Mouse (Mus musculus) ES-E14 (cell line): ENCODE data around the gene Rplp2. TPM values are rescaled to one million over a fixed set of nuclear protein-coding genes. Genes with fewer than 3 reads are reported as not detected.

ENCODE experiments used
- DNase-seq: peaks from one replicate; pipeline ENCODE4 v3.0.0-alpha.2; 2013; ENCODE audit warnings: low read depth, low spot score
- H3K27ac ChIP-seq: 2 replicates; pipeline ENCODE4 v1.5.1; 2012; ENCODE audit warnings: low read depth, mild to moderate bottlenecking, low read length, moderate library complexity, mixed read lengths; ENCODE audit not compliant: poor library complexity, insufficient read depth, severe bottlenecking
- H3K36me3 ChIP-seq: 2 replicates; pipeline ENCODE4 v1.6.1; 2012; ENCODE audit warnings: mild to moderate bottlenecking, low read length, moderate library complexity, mixed read lengths; ENCODE audit not compliant: control insufficient read depth, poor library complexity, insufficient read depth, severe bottlenecking
- H3K4me1 ChIP-seq, 2 experiments: fragments of 150-350 bp in 1 of 2; sonication (generic) in 1 of 2; 2 replicates each; pipeline ENCODE4 v1.6.1; 2012; ENCODE audit warnings: low read length in 2 of 2, mild to moderate bottlenecking in 1 of 2, mixed read lengths in 1 of 2; ENCODE audit not compliant: control insufficient read depth in 2 of 2, insufficient read depth in 2 of 2, poor library complexity in 1 of 2
- H3K4me3 ChIP-seq, 2 experiments: fragments of 150-350 bp in 1 of 2; sonication (generic) in 1 of 2; 2 replicates each; pipeline ENCODE4 v1.5.1; 2012; ENCODE audit warnings: low read length in 2 of 2, low read depth in 1 of 2, mild to moderate bottlenecking in 1 of 2, mixed read lengths in 1 of 2; ENCODE audit not compliant: insufficient read depth in 1 of 2, poor library complexity in 1 of 2, severe bottlenecking in 1 of 2
- H3K9ac ChIP-seq: 2 replicates; pipeline ENCODE4 v1.6.1; 2012; ENCODE audit warnings: low read depth, mild to moderate bottlenecking, low read length, mixed read lengths; ENCODE audit not compliant: poor library complexity, insufficient read depth, severe bottlenecking
- H3K9me3 ChIP-seq: fragments of 150-350 bp; sonication (generic); 2 replicates; pipeline ENCODE4 v1.6.1; 2012; ENCODE audit warnings: low read depth, mild to moderate bottlenecking, low read length; ENCODE audit not compliant: control insufficient read depth, insufficient read depth
- CHD2 ChIP-seq: IDR thresholded peaks from 2 replicates; pipeline ENCODE4 v1.6.1; 2014; ENCODE audit warnings: mild to moderate bottlenecking, low read depth, low read length, inconsistent platforms
- HCFC1 ChIP-seq: IDR thresholded peaks from 2 replicates; pipeline ENCODE4 v1.6.1; 2012; ENCODE audit warnings: low read length, inconsistent platforms, borderline replicate concordance; ENCODE audit not compliant: insufficient read depth
- MAFK ChIP-seq: IDR thresholded peaks from 2 replicates; pipeline ENCODE4 v1.6.1; 2014; ENCODE audit warnings: mild to moderate bottlenecking, low read depth, low read length, inconsistent platforms; ENCODE audit not compliant: insufficient read depth
- ZC3H11A ChIP-seq: IDR thresholded peaks from 2 replicates; pipeline ENCODE4 v1.6.1; 2012; ENCODE audit warnings: low read depth, mild to moderate bottlenecking, inconsistent platforms, low read length, borderline replicate concordance
- ZNF384 ChIP-seq: IDR thresholded peaks from 2 replicates; pipeline ENCODE4 v1.6.1; 2012; ENCODE audit warnings: low read depth, low read length, inconsistent platforms
- in situ Hi-C, 2 experiments: fragments of 600-800 bp; cut with MboI; formaldehyde crosslinking; loops; one replicate each; pipeline ENCODE4 v1.15.1; 2025; ENCODE audit warnings: low sequenced_read_pairs in 2 of 2, inconsistent platforms in 1 of 2; ENCODE audit not compliant: unreplicated experiment in 2 of 2
- total RNA-seq: library from RNA; depleted of rRNA; stranded (reverse); fragments of 300-350 nt; gene quantifications from 2 replicates; pipeline ENCODE4 v1.2.3, GENCODE M21; 2012

The Rplp2 gene
- total RNA-seq, 1 experiment = 3,085 TPM

DNA sequence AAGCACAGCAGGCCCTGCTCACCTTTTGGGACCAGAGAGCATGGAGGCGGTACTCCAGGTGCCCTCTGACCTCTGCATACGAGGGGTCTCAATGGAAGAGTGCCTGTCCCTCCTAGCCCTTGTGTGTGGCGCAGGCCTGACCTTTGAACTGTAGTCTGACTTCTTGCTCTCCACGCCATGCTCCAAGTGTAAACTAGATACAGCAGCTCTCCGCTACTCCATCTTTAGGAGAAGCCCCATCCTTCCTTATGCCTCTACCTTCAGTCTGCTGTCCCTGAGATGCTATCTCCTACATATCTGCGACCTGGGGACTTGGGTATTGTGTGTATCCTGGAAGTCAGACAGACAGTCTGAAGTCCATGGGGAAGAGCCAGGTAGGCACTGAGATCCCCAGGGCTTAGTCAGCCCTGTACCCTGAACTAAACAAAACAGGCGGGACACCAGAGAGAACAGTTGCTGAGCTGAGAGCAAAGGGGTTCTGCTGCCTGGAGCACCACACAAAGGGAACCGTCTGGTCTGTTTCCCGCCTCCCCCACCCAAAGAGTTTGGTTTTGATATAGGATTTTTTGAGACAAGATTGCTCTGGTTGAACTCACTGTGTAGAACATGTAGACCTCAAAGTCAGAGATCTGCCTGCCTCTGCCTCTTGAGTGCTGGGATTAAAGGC lies 11.2 kb upstream of the Rplp2 start:
- Histone ChIP-seq H3K4me3 (no peak overlapping the region), H3K9ac (no peak overlapping the region), H3K27ac (no peak overlapping the region), H3K4me1 (peaks cover 4 to 26% of the 10 kb centered on the region in 2 experiments; a peak in 3 of 4 replicates), H3K9me3 (no peaks in the 10 kb centered on the region), H3K36me3 (peaks cover 48% of the 10 kb centered on the region)
- DNase-seq = no peak
- in situ Hi-C loops = no loop called here
- TF ChIP-seq CHD2 (no peak), ZNF384 (no peak), MAFK (no peak), ZC3H11A (no peak), HCFC1 (no peak)

DNA sequence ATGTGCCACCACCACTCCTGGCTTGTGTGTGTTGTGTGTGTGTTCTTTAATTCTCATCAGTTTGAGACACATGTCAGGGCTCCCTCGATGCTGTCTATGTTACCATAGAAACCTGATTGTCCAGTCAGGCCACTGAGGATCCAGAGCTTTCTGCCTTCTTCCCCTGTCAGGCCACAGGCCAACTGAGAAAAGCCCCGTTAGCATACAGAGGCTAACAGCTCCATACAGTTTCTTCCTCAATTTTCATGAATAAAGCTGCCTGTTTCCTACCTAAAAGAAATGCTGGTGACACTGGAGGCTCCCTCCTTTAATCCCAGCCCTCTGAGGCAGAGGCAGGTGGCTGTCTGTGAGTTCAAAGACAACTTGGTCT lies 10.7 kb upstream of the Rplp2 start:
- no peaks in the 10 kb centered on the region for H3K9me3 ChIP-seq
- no peak overlapping the region for H3K27ac ChIP-seq
- H3K9ac ChIP-seq = peak overlapping the region; percentile 81; the same call in 1 of the 2 replicates
- no peak for DNase-seq
- TF ChIP-seq ZNF384 = no peak
- TF ChIP-seq ZC3H11A = no peak
- TF ChIP-seq CHD2 = no peak
- no peak for TF ChIP-seq MAFK
- TF ChIP-seq HCFC1 = no peak
- in situ Hi-C loops = no loop called here
- H3K4me1 ChIP-seq = peaks cover 4 to 27% of the 10 kb centered on the region in 2 experiments; a peak in 3 of 4 replicates
- H3K36me3 ChIP-seq = peaks cover 50% of the 10 kb centered on the region
- peak overlapping the region in 1 of 2 experiments; percentile 80; a peak in 1 of 4 replicates for H3K4me3 ChIP-seq

DNA sequence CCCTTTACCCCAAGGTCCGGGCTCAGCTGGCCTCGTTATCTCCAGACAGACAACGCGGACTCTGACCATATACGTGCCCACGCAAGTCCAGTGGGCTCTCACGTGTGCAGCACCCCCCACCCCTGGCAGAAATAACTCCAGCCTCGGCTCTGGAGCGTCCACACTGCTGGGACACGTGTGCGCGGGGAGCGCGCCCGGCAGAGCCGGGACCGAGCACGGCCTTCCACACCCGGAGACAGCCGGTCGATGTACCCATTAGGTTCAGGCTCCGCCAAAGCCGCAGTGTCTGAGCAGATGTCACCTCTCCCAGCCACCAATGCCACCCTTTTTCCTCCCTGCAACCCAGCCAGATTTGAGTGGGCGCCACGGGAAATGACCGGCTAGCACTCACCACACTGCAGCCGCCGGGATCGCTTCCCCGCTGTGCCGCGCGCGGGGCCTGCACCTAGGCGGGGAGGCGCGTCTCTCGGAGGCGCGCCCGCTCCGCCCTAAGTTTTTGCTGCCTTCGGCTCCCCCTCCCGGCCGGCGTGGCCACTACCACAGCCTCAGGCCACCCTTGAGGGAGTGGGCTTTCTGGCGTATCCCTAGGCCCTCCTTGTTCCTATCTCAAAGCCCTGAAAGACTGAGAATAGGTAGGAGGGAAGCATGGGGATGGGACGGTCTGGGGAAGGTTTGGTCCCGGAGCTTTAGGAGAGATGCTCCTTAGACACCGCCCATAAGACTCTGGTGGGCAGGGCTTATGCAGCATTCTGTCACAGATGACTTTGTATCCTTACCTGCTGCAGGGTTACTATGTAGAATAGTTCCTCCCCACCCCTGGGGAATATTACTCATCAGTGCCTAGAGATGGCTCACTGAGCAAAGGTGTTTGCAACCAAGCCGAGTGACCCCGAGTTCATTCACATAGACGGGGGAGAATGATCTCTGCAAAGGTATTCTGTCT lies 9.7 kb upstream of the Rplp2 start, which contains the start of gene Slc25a22:
Gene Slc25a22 (minus strand): TSS at position 715 of the 943 bp plus-strand sequence.
- peaks cover 4 to 32% of the 10 kb centered on the region in 2 experiments; a peak in 3 of 4 replicates for H3K4me1 ChIP-seq
- in situ Hi-C loops = no loop called here
- no peaks in the 10 kb centered on the region for H3K9me3 ChIP-seq
- peak within 1 kb of the TSS; percentile 81 for H3K9ac ChIP-seq
- H3K4me3 ChIP-seq = peak within 1 kb of the TSS; percentile 80 to 82
- TF ChIP-seq ZNF384 (no peak), HCFC1 (peak; percentile 49; the same call in 1 of the 2 replicates), CHD2 (no peak), ZC3H11A (0 out of 2 replicates have a peak, but pooled peaks have one; percentile 4), MAFK (no peak)
- peak within 1 kb of the TSS; percentile 28; the same call in 1 of the 2 replicates for H3K27ac ChIP-seq
- DNase-seq = no peak
- peaks cover 54% of the 10 kb centered on the region for H3K36me3 ChIP-seq

DNA sequence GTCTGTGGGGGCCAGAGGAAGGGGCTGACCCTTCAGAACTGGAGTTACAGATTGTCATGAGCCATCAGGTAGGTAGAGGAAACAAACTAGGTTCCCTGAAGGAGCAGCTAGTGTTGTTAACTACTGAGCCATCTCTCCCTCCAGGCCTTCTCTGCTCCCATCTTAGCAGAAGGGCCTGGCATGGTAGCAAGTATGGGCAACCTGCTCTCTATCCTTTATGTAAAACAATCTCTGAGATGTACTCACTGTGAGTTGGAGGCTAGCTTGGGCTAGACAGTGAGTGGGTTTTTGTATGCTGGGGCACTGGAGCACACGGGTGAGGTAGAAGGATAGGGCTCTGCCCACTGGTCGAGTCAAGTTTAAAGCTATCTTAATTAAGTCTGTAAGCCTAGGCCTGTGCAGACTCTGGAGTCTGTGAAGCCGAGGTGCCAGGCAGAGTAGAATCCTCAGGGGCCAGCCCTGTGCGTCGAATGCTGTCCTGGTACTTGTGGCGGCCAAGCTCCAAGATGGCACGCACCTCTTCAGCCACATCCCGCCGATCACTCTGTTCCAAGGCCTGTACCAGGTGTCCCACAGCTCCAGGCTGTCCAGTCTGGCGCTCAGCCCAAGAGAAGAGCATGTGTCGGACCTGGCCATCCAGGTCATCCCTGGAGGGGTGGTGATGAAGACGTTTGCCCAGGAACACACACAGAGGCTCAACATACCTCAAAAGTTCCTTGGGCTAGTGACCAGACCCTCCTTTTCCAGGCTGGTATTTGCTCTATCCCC lies 8.8 kb upstream of the Rplp2 start:
- TF ChIP-seq ZNF384 = no peak
- TF ChIP-seq ZC3H11A = no peak
- no peak for TF ChIP-seq HCFC1
- no peak for TF ChIP-seq MAFK
- no peak for TF ChIP-seq CHD2
- in situ Hi-C loops = no loop called here
- peaks cover 4 to 36% of the 10 kb centered on the region in 2 experiments; a peak in 3 of 4 replicates for H3K4me1 ChIP-seq
- H3K4me3 ChIP-seq = no peak overlapping the region
- no peaks in the 10 kb centered on the region for H3K9me3 ChIP-seq
- H3K9ac ChIP-seq = no peak overlapping the region
- no peak for DNase-seq
- H3K27ac ChIP-seq = no peak overlapping the region
- H3K36me3 ChIP-seq = peaks cover 55% of the 10 kb centered on the region
